Mouse (Mus musculus) v-Abl transformed pro-B cells (cell line): ENCODE measurements around the gene Cdc6.

Source experiments
- in situ Hi-C, 2 experiments: fragments of 400-800 bp; cut with MboI; formaldehyde crosslinking; loops; one replicate each; pipeline ENCODE4 v1.15.1; 2025; ENCODE audit not compliant: unreplicated experiment in 2 of 2

Cdc6 gene

GRCm38 (mm10) chr11:98954373-98954772, 46.8 kb downstream of the Cdc6 start:
- in situ Hi-C loops: no loop called here

- in situ Hi-C loops: no loop called here
These were observed 47.5 kb downstream of the Cdc6 start for GRCm38 (mm10) chr11:98954801-98955706.

- in situ Hi-C loops: no loop called here
These were observed 48.2 kb downstream of the Cdc6 start for GRCm38 (mm10) chr11:98955707-98956235.

- in situ Hi-C loops: no loop called here
These were observed 48.7 kb downstream of the Cdc6 start for GRCm38 (mm10) chr11:98956340-98956739.

- in situ Hi-C loops: no loop called here
These were observed 52.1 kb downstream of the Cdc6 start for GRCm38 (mm10) chr11:98959437-98960312.

- in situ Hi-C loops: no loop called here
These were observed 52.8 kb downstream of the Cdc6 start for GRCm38 (mm10) chr11:98960313-98960906.

- in situ Hi-C loops: no loop called here
These were observed 53.5 kb downstream of the Cdc6 start for GRCm38 (mm10) chr11:98961051-98961592.

- in situ Hi-C loops: no loop called here
These were observed 54.2 kb downstream of the Cdc6 start for GRCm38 (mm10) chr11:98961766-98962165.

GRCm38 (mm10) chr11:98962421-98963095, 55.0 kb downstream of the Cdc6 start:
- in situ Hi-C loops: no loop called here

- in situ Hi-C loops: no loop called here
These were observed 55.8 kb downstream of the Cdc6 start for GRCm38 (mm10) chr11:98963191-98964021.

- in situ Hi-C loops: no loop called here
These were observed 56.6 kb downstream of the Cdc6 start for GRCm38 (mm10) chr11:98964201-98964615.

GRCm38 (mm10) chr11:98964616-98965415, 57.2 kb downstream of the Cdc6 start:
- in situ Hi-C loops: no loop called here

- in situ Hi-C loops: no loop called here
These were observed 57.9 kb downstream of the Cdc6 start for GRCm38 (mm10) chr11:98965416-98966077.

GRCm38 (mm10) chr11:98966499-98967141, 59.0 kb downstream of the Cdc6 start:
- in situ Hi-C loops: no loop called here

GRCm38 (mm10) chr11:98968079-98968478, 60.5 kb downstream of the Cdc6 start:
- in situ Hi-C loops: no loop called here

- in situ Hi-C loops: no loop called here
These were observed 61.3 kb downstream of the Cdc6 start for GRCm38 (mm10) chr11:98968716-98969495.
